Mouse (Mus musculus): ENCODE data around the gene Atxn2l. TPM values are rescaled to one million over a fixed set of nuclear protein-coding genes. Genes with fewer than 3 reads are reported as not detected.

Atxn2l gene
- total RNA-seq (2015; ENCODE audit: low replicate concordance) (94.7 and 95.1 TPM in 2 replicates), total RNA-seq (2017; ENCODE audit: low replicate concordance) (71.8 and 75.6 TPM in 2 replicates)

GRCm38 (mm10) chr7:126503273-126503878 lies at the start of gene Atxn2l:
Gene Atxn2l (minus strand): TSS chr7:126503437.
- ATAC-seq (replicated peaks; ENCODE audit: low FRiP score, poor library complexity, severe bottlenecking), result peak; percentile 83

DNA sequence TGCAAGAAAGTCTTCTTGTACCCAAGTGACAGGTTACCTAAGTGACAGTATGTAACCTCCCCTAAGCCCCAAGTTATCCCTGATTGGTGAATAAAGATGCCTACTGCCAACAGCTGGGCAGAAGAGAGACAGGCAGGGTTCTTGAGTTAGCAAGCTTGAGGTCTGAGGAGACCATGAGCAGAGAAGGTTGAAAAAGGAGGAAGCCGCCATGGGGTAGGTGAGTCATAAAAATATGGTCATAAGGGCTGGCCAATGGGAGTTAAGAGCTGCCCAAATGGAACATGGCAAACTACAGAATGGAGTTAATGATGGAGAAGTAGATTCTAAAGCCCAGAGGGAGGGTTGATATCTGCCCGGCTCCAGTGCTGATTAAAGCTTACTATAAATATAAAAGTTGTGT lies 42.4 kb upstream of the Atxn2l start:
- ATAC-seq (replicated peaks; ENCODE audit: low FRiP score, poor library complexity, severe bottlenecking), result no peak

GRCm38 (mm10) chr7:126541661-126542060 lies 38.4 kb upstream of the Atxn2l start:
- ATAC-seq (replicated peaks; ENCODE audit: low FRiP score, poor library complexity, severe bottlenecking), result no peak

DNA sequence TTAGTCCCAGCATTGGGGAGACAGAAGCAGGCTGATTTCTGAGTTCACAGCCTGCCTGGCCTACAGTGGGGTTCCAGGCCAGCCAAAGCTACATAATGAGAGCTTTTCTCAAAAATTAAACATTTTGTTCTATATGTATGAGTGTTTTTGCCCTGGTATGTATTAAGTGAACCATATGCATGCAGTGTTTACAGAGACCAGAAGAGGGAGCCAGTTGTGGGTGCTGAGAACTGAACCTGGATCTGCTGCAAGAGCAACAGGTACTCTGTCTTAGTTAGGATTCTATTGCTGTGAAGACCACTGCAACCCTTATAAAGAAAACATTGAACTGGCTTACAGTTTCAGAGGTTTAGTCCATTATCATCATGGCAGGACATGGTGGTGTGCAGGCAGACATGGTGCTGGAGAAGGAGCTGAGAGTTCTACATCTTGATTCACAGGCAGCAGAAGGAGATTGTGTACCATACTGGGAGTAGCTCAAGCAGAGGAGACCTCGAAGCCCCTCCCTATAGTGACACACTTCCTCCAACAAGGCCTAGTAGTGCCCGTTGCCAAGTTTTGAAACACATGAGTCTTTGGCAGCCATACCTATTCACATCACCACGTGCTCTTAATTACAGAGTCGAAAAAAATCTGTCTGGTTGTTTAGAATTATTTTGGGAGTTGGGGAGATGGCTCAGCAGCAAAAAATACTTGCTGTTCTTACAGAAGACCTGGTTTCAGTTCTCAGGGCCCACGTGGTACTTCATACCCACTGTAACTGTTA lies 34.8 kb upstream of the Atxn2l start:
- no peak; the same call in 1 of the 2 replicates for ATAC-seq (replicated peaks; ENCODE audit: low FRiP score, poor library complexity, severe bottlenecking)

DNA sequence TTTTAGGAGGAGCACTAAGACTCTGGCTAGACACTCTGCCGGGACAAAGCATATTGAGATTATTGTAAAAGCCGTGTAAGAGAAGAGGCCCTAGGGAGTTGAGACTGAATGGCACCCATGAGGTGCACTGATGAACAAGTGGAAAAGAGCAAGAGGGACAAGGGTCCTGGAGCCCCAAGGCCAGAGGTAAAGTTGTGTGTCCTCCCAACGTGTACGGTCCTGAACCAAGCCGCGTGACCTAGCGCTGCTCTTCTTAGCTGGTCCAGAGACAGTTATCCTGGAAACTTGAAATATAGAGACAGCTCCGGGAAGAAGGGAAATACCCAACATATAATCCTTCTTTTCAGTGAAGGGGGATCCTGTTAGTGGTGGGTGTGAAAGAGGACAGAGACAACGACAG lies 33.2 kb upstream of the Atxn2l start:
- ATAC-seq (replicated peaks; ENCODE audit: low FRiP score, poor library complexity, severe bottlenecking), result no peak

GRCm38 (mm10) chr7:126535766-126536165 lies 32.5 kb upstream of the Atxn2l start:
- ATAC-seq (replicated peaks; ENCODE audit: low FRiP score, poor library complexity, severe bottlenecking), result no peak; the same call in 1 of the 2 replicates

- no peak for ATAC-seq (replicated peaks; ENCODE audit: low FRiP score, poor library complexity, severe bottlenecking)
Observed at GRCm38 (mm10) chr7:126533434-126533833, 30.2 kb upstream of the Atxn2l start.

DNA sequence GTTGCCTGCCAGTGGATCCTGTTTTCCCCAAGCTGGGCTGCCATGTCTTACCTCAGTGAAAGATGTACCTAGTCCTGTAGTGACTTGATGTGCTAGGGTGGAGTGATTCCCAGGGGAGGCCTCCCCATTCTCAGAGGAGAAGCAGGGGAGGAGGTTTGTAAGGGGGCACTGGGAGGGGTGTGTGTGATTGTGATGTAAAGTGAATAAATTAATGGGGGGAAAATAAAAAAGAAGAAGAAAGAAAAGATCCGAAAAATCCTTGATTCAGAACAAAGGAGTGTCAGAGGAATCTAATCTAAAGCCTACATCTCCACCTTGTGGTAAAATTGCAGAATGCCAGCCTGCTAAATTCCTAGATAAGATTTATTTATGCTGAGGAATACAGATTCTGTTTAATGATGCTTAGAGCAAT lies 24.9 kb upstream of the Atxn2l start:
- ATAC-seq (replicated peaks; ENCODE audit: low FRiP score, poor library complexity, severe bottlenecking), result 0 out of 2 replicates have a peak, but pooled peaks have one; percentile 46

- no peak for ATAC-seq (replicated peaks; ENCODE audit: low FRiP score, poor library complexity, severe bottlenecking)
Observed at GRCm38 (mm10) chr7:126523316-126523715, 20.1 kb upstream of the Atxn2l start.

GRCm38 (mm10) chr7:126519513-126519912 lies 16.3 kb upstream of the Atxn2l start:
- 0 out of 2 replicates have a peak, but pooled peaks have one; percentile 19 for ATAC-seq (replicated peaks; ENCODE audit: low FRiP score, poor library complexity, severe bottlenecking)

GRCm38 (mm10) chr7:126518261-126518941 lies 15.2 kb upstream of the Atxn2l start:
- ATAC-seq (replicated peaks; ENCODE audit: low FRiP score, poor library complexity, severe bottlenecking), result no peak

DNA sequence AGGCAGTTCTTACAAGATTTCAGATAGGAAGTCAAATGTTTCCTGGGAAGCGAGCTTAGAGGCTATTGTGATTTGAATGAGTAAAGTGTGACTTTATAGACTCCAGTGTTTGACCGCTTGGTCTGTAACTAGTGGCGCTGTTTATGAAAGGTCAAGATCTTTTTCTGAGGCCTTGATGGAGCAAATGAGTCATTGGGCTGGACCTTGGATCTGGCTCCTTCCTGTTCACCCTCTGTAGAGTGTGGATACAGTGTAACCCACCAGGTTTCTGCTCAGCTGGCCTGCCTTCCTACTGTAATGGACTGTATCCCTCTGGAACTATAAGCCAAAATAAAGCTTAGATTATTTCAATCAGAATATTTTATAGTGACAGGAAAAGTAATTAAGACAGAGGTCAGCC lies 8.1 kb upstream of the Atxn2l start:
- ATAC-seq (replicated peaks; ENCODE audit: low FRiP score, poor library complexity, severe bottlenecking), result no peak

DNA sequence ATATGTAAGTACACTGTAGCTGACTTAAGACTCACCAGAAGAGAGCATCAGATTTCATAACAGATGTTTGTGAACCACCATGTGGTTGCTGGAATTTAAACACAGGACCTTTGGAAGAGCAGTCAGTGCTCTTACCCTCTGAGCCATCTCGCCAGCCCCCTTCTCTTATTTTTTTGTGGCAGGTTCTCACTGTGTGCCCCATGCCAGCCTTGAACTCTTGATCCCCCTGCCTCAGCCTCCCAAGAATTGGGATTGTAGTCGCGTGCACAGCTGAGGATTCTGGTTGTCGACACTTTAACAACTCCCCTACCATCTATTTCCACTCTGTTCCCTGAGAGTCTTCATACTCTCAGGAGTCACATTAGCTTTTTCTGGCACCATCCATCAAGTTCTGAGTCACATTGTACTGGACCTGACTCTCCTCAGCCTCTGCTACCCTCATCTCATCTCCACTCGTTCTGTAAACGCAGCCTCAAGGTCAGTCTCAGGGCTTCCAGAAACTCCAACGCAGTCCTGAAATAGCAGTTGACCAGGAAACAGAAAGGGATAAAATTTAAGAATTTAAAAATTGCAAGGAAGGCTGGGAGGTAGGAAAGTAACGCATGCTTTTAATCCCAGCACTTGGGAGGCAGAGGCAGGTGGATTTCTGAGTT lies 4.0 kb upstream of the Atxn2l start:
- no peak for ATAC-seq (replicated peaks; ENCODE audit: low FRiP score, poor library complexity, severe bottlenecking)

- ATAC-seq (replicated peaks; ENCODE audit: low FRiP score, poor library complexity, severe bottlenecking), result no peak
Observed at GRCm38 (mm10) chr7:126504913-126505312, 1.7 kb upstream of the Atxn2l start.

GRCm38 (mm10) chr7:126502751-126503150 lies 486 bp downstream of the Atxn2l start:
- no peak for ATAC-seq (replicated peaks; ENCODE audit: low FRiP score, poor library complexity, severe bottlenecking)

DNA sequence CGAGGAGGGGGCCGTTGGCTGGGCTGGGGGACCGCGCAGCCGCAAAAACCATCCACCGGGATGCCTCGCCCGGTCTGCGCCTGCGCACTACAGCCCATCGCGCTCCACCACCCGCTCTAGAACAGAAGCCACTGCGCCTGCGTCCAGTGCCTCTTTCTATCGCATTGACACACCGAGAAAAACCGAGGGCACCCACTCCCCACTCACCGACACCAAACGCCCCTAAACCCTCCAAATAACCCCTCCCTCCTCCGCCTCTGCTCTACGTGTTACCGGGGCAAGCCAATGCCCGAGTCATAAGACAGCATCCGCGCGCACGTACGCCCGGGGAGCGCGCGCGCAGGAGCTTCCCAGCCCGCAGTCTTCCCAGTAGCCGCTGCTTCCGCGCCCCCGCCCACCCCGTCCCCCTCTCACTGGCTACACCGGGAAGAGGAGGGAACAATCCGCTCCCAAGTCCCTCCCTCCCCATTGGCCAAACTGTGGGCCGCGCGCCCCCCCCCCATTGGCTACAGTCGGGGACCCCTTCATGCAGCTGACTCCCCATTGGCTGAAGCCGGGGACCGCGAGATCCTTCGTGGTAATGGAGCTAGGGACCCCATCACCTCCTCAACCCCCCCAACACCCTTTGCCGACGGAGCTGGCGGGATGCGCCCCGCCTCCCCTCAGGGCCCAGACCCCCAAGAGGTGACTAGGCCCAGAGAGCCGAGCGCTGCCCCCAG lies 1.1 kb downstream of the Atxn2l start:
- peak; percentile 77 for ATAC-seq (replicated peaks; ENCODE audit: low FRiP score, poor library complexity, severe bottlenecking)

DNA sequence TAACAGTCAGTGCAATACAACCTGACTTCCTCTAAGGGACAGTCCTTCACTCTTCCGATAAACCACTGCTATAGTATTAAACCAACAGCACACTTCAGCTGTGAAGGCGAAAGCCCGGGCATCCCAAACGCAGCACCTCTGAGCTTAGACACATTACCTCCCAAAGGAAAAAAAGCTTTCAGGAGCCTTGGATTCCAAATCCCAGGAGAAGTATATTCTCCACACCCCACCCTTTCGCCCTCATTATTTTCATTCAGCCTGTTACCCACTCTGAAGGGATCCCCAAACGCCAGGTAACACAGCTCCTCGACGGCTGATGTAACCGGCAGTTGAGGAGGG lies 1.6 kb downstream of the Atxn2l start:
- peak; percentile 22 for ATAC-seq (replicated peaks; ENCODE audit: low FRiP score, poor library complexity, severe bottlenecking)

- no peak for ATAC-seq (replicated peaks; ENCODE audit: low FRiP score, poor library complexity, severe bottlenecking)
Observed at GRCm38 (mm10) chr7:126499416-126499815, 3.8 kb downstream of the Atxn2l start.

DNA sequence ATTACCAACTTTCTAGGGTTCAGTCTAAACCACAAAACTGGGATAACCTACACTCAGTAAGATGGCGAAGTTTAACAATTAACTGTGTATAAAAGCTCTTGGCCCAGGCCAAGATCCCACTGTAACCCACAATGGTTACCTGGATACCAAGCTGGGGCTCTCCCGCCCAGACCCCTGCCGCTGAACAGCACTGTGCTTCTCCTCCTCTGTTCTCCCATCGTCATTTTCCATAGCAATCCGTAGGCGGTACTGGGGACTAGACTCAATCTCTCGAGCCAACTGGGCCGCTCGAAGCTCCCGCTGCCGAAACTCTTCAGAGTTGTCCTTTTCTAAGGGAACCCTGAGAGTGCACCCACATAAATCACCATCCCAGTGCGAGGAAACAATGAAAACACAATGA lies 5.3 kb downstream of the Atxn2l start:
- ATAC-seq (replicated peaks; ENCODE audit: low FRiP score, poor library complexity, severe bottlenecking), result no peak

DNA sequence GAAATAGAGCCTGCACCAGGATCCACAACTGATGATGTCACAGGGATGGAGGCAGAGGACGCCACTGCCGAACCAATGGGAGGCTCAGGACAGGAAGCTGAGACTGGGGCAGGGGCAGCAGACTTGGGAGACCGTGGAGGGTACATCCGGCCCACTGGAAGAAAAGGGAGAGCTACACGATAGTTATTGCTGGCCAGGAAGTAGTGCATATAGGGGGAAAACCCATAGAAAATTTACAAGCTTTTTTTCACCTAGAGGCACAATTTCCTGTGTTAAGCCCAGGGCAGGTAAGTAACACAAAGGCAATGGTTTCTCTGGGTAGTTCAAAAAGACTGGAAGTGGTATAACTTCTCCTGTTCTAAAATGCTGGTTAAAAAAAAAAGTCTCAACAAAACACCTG lies 6.8 kb downstream of the Atxn2l start:
- no peak for ATAC-seq (replicated peaks; ENCODE audit: low FRiP score, poor library complexity, severe bottlenecking)
